Mouse (Mus musculus) MEL (cell line): ENCODE data around the gene Med24. TPM values are rescaled to one million over a fixed set of nuclear protein-coding genes. Genes with fewer than 3 reads are reported as not detected.

Source experiments
- DNase-seq: peaks from one replicate; pipeline ENCODE4 v3.0.0; 2011; ENCODE audit warnings: low read depth, low spot score
- H3K27ac ChIP-seq: 2 replicates; pipeline ENCODE4 v1.5.1; 2012; ENCODE audit warnings: low read depth, mild to moderate bottlenecking, control low read depth, low read length, moderate library complexity; ENCODE audit not compliant: control insufficient read depth
- H3K27me3 ChIP-seq, 2 experiments: fragments of 150-350 bp in 1 of 2; sonication (generic) in 1 of 2; 2 replicates each; pipeline ENCODE4 v1.6.1; 2012; ENCODE audit warnings: low read length in 2 of 2, mild to moderate bottlenecking in 2 of 2, improper control_type of control experiment in 1 of 2, moderate library complexity in 1 of 2; ENCODE audit not compliant: insufficient read depth in 2 of 2, control insufficient read depth in 1 of 2
- H3K36me3 ChIP-seq, 2 experiments: 2 replicates each; pipeline ENCODE4 v1.6.1; 2012 to 2014; ENCODE audit warnings: low read length in 2 of 2, improper control_type of control experiment in 1 of 2, inconsistent platforms in 1 of 2, mild to moderate bottlenecking in 1 of 2; ENCODE audit not compliant: insufficient read depth in 2 of 2, control insufficient read depth in 1 of 2
- H3K4me1 ChIP-seq, 2 experiments: fragments of 150-350 bp in 1 of 2; sonication (generic) in 1 of 2; 2 replicates each; pipeline ENCODE4 v1.6.1; 2012; ENCODE audit warnings: low read length in 2 of 2, improper control_type of control experiment in 1 of 2, mild to moderate bottlenecking in 1 of 2; ENCODE audit not compliant: insufficient read depth in 2 of 2, control insufficient read depth in 1 of 2
- H3K4me3 ChIP-seq, 2 experiments: fragments of 150-350 bp in 1 of 2; sonication (generic) in 1 of 2; 2 replicates each; pipeline ENCODE4 v1.5.1; 2012; ENCODE audit warnings: low read depth in 2 of 2, low read length in 2 of 2, mild to moderate bottlenecking in 2 of 2, moderate library complexity in 2 of 2, control low read depth in 1 of 2, improper control_type of control experiment in 1 of 2; ENCODE audit not compliant: control insufficient read depth in 1 of 2, insufficient read depth in 1 of 2
- H3K79me2 ChIP-seq: 2 replicates; pipeline ENCODE4 v1.6.1; 2012; ENCODE audit warnings: mild to moderate bottlenecking, low read length, moderate library complexity; ENCODE audit not compliant: control insufficient read depth, poor library complexity, insufficient read depth
- H3K9ac ChIP-seq: 2 replicates; pipeline ENCODE4 v1.6.1; 2012; ENCODE audit warnings: low read depth, mild to moderate bottlenecking, control low read depth, low read length, moderate library complexity; ENCODE audit not compliant: control insufficient read depth, poor library complexity, severe bottlenecking
- H3K9me3 ChIP-seq: fragments of 150-350 bp; sonication (generic); replicated peaks from 2 replicates; pipeline ENCODE4 v1.6.1; 2012; ENCODE audit warnings: mild to moderate bottlenecking, low read length, improper control_type of control experiment, moderate library complexity; ENCODE audit not compliant: insufficient read depth
- BHLHE40 ChIP-seq: IDR thresholded peaks from 2 replicates; pipeline ENCODE4 v1.6.1; 2012; ENCODE audit warnings: low read depth, mild to moderate bottlenecking, inconsistent platforms, low read length, improper control_type of control experiment, borderline replicate concordance
- CHD1 ChIP-seq: IDR thresholded peaks from 2 replicates; pipeline ENCODE4 v1.6.1; 2012; ENCODE audit warnings: low read depth, mild to moderate bottlenecking, inconsistent platforms, low read length, improper control_type of control experiment
- CTCF ChIP-seq, 3 experiments: IDR thresholded peaks in 2 of 3; conservative IDR thresholded peaks in 1 of 3; 2 replicates each; pipeline ENCODE4 v1.5.1; 2011 to 2012; ENCODE audit warnings: low read length in 3 of 3, low read depth in 2 of 3, mild to moderate bottlenecking in 2 of 3, improper control_type of control experiment in 1 of 3, inconsistent platforms in 1 of 3, mixed read lengths in 1 of 3, moderate library complexity in 1 of 3; ENCODE audit not compliant: control insufficient read depth in 1 of 3, insufficient read depth in 1 of 3, poor library complexity in 1 of 3, severe bottlenecking in 1 of 3
- ELF1 ChIP-seq: IDR thresholded peaks from 2 replicates; pipeline ENCODE4 v1.6.1; 2014; ENCODE audit warnings: low read depth, mild to moderate bottlenecking, inconsistent platforms, low read length, improper control_type of control experiment, moderate library complexity
- HCFC1 ChIP-seq: IDR thresholded peaks from 2 replicates; pipeline ENCODE4 v1.6.1; 2012; ENCODE audit warnings: low read depth, mild to moderate bottlenecking, inconsistent platforms, low read length, improper control_type of control experiment, moderate library complexity
- JUND ChIP-seq: IDR thresholded peaks from 2 replicates; pipeline ENCODE4 v1.6.1; 2011; ENCODE audit warnings: low read depth, mild to moderate bottlenecking, improper control_type of control experiment, low read length
- KAT2A ChIP-seq: conservative IDR thresholded peaks from 2 replicates; pipeline ENCODE4 v1.6.1; 2012; ENCODE audit warnings: low read depth, low read length, improper control_type of control experiment, inconsistent platforms
- MAZ ChIP-seq: IDR thresholded peaks from 2 replicates; pipeline ENCODE4 v1.6.1; 2012; ENCODE audit warnings: low read depth, mild to moderate bottlenecking, inconsistent platforms, low read length, improper control_type of control experiment
- MXI1 ChIP-seq: IDR thresholded peaks from 2 replicates; pipeline ENCODE4 v1.6.1; 2011; ENCODE audit warnings: mild to moderate bottlenecking, low read depth, low read length, improper control_type of control experiment
- MYC ChIP-seq: IDR thresholded peaks from 2 replicates; pipeline ENCODE4 v1.6.1; 2011; ENCODE audit warnings: low read depth, mild to moderate bottlenecking, low read length, improper control_type of control experiment, moderate library complexity
- NELFE ChIP-seq: IDR thresholded peaks from 2 replicates; pipeline ENCODE4 v1.6.1; 2011; ENCODE audit warnings: low read depth, low read length, improper control_type of control experiment
- RAD21 ChIP-seq: IDR thresholded peaks from 2 replicates; pipeline ENCODE4 v1.6.1; 2011; ENCODE audit warnings: mild to moderate bottlenecking, low read depth, low read length, improper control_type of control experiment
- SIN3A ChIP-seq: IDR thresholded peaks from 2 replicates; pipeline ENCODE4 v1.6.1; 2012; ENCODE audit warnings: low read length, improper control_type of control experiment, inconsistent platforms
- SMC3 ChIP-seq: IDR thresholded peaks from 2 replicates; pipeline ENCODE4 v1.6.1; 2011; ENCODE audit warnings: low read depth, low read length, improper control_type of control experiment
- TAL1 ChIP-seq: IDR thresholded peaks from 2 replicates; pipeline ENCODE4 v1.6.1; 2012; ENCODE audit warnings: mild to moderate bottlenecking, inconsistent platforms, low read length, moderate library complexity, mixed read lengths
- TBP ChIP-seq: IDR thresholded peaks from 2 replicates; pipeline ENCODE4 v1.8.0; 2011; ENCODE audit warnings: low read depth, low read length, improper control_type of control experiment
- TCF12 ChIP-seq: IDR thresholded peaks from 2 replicates; pipeline ENCODE4 v1.6.1; 2014; ENCODE audit warnings: low read depth, mild to moderate bottlenecking, inconsistent platforms, low read length, improper control_type of control experiment, moderate library complexity
- ZC3H11A ChIP-seq: IDR thresholded peaks from 2 replicates; pipeline ENCODE4 v1.6.1; 2012; ENCODE audit warnings: low read depth, mild to moderate bottlenecking, inconsistent platforms, low read length, improper control_type of control experiment
- ZNF384 ChIP-seq: IDR thresholded peaks from 2 replicates; pipeline ENCODE4 v1.6.1; 2012; ENCODE audit warnings: low read depth, mild to moderate bottlenecking, inconsistent platforms, low read length, improper control_type of control experiment
- polyA plus RNA-seq, 2 experiments: library from polyadenylated mRNA; stranded (reverse) in 1 of 2; unstranded in 1 of 2; fragments of >175 nt in 1 of 2; fragments of >200 nt in 1 of 2; gene quantifications; 2 replicates each; pipeline versions ENCODE4 v1.2.1 to v1.2.4; 2012; ENCODE audit warnings: low replicate concordance in 2 of 2, low read depth in 1 of 2; ENCODE audit not compliant: insufficient read length in 2 of 2, insufficient read depth in 1 of 2, missing spikeins in 1 of 2
- total RNA-seq: library from RNA; depleted of rRNA; stranded (reverse); fragments of 300-350 nt; gene quantifications from 2 replicates; pipeline ENCODE4 v1.2.3, GENCODE M21; 2012

Gene Med24
- total and polyA plus RNA-seq, 3 experiments = 37.5 to 89.8 TPM; not detected in 1

GRCm38 (mm10) chr11:98699911-98700310 lies 29.3 kb downstream of the Med24 start:
- Histone ChIP-seq H3K4me3 (no peak overlapping the region), H3K27me3 (no peaks in the 10 kb centered on the region), H3K36me3 (no peaks in the 10 kb centered on the region), H3K79me2 (no peaks in the 10 kb centered on the region), H3K27ac (no peak overlapping the region), H3K9ac (no peak overlapping the region), H3K4me1 (no peaks in the 10 kb centered on the region), H3K9me3 (no peaks in the 10 kb centered on the region)
- peak; percentile 81 for DNase-seq
- TF ChIP-seq MAZ (peak; percentile 69; the same call in 1 of the 2 replicates), MYC (no peak), HCFC1 (no peak), MXI1 (0 out of 2 replicates have a peak, but pooled peaks have one; percentile 20), CTCF (IDR thresholded peaks at IDR 0.05 in 2 of 3, conservative IDR thresholded peaks at IDR 0.05 in 1 of 3; ENCODE audit: control insufficient read depth in 1 of 3, insufficient read depth in 1 of 3, low read depth in 2 of 3, low read length in 3 of 3, poor library complexity in 1 of 3, severe bottlenecking in 1 of 3) (peak; percentile 81 to 99 (median 96)), RAD21 (peak; percentile 99), BHLHE40 (no peak), CHD1 (no peak), TAL1 (no peak), JUND (no peak), SIN3A (peak; percentile 62; the same call in 1 of the 2 replicates), ZC3H11A (peak; percentile 99), SMC3 (peak; percentile 99), ZNF384 (0 out of 2 replicates have a peak, but pooled peaks have one; percentile 15), NELFE (no peak), TBP (no peak)

DNA sequence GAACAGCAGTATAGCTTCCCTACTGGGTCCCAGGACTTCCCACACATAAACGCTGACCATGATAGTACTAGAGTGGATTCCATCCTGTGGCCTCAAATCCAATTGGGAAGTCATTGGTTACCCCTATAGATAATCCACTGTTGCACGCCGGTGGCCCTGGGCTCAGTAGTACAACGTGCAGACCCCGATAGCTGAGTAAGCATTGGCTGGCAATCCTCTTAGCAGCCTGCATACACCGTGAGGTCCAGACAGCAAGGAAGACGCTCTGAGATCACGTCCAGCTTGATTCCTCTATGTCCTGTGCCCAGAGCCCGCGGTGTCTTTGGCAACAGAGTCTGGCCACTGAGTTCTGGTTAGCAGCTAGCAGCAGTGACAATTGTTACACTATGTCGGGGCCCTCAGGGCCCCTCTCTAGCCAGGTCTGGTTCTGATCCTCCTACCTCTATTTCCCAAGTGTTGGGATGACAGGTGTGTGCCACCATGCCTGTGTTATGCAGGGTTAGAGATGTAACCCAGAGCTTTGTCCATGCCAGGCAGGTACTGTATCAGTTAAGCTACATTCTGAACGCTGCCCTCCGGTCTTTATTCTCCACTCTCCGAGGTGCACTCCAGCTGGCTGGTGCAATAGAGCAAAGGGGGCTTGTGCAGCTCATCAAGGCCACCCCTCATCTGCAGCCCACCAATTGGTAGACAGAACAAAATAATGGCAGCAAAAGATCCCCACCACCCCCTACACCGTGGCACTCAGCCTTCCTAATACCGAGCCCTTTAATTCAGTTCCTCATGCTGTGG lies 30.2 kb downstream of the Med24 start:
- Histone ChIP-seq H3K4me3 (no peak overlapping the region), H3K79me2 (no peaks in the 10 kb centered on the region), H3K9ac (no peak overlapping the region), H3K27me3 (no peaks in the 10 kb centered on the region), H3K27ac (no peak overlapping the region), H3K9me3 (no peaks in the 10 kb centered on the region), H3K36me3 (no peaks in the 10 kb centered on the region), H3K4me1 (no peaks in the 10 kb centered on the region)
- no peak for DNase-seq
- no peak for TF ChIP-seq JUND
- TF ChIP-seq KAT2A = no peak
- no peak for TF ChIP-seq TCF12
- TF ChIP-seq ELF1 = no peak
